Mouse (Mus musculus) liver, postnatal 0 days (tissue): ENCODE results near the gene Rgs6.

Source experiments
- CTCF ChIP-seq: sonication (generic); IDR thresholded peaks from 2 replicates; pipeline ENCODE4 v1.5.1; 2016; ENCODE audit warnings: antibody characterized with exemption, low read depth
- EP300 ChIP-seq: IDR thresholded peaks from 2 replicates; pipeline ENCODE4 v1.6.1; 2016; ENCODE audit warnings: antibody characterized with exemption, low read depth, mild to moderate bottlenecking

GRCm38 (mm10) chr12:82921287-82922015 is 333.4 kb downstream of the Rgs6 start:
- TF ChIP-seq CTCF (no peak), EP300 (no peak)
